Mouse (Mus musculus): ENCODE results near the gene Gnat1. TPM values are rescaled to one million over a fixed set of nuclear protein-coding genes. Genes with fewer than 3 reads are reported as not detected.

Gnat1 gene
- polyA plus RNA-seq, 1 experiment from 2014 or later, result 0.30 TPM

- Histone ChIP-seq H3K27me3 (replicated peaks; ENCODE audit: insufficient read depth, low read length) (no peaks in the 10 kb centered on the region), H3K36me3 (ENCODE audit: insufficient read depth, low read length) (peaks cover 7% of the 10 kb centered on the region; the same call in 1 of the 2 replicates), H3K4me2 (replicated peaks; ENCODE audit: low read depth, low read length) (no peak overlapping the region), H3K4me1 (ENCODE audit: insufficient read depth, low read depth, low read length) (peaks cover 68% of the 10 kb centered on the region), H3K27ac (ENCODE audit: low read length) (peak overlapping the region; percentile 87), H3K4me3 (ENCODE audit: low read depth, low read length) (no peak overlapping the region), H3K9me3 (ENCODE audit: low read length) (no peaks in the 10 kb centered on the region), H3K9ac (replicated peaks; ENCODE audit: low read depth) (no peak overlapping the region)
- DNase-seq (ENCODE audit: low spot score) (peak; percentile 71), ATAC-seq (peak; percentile 69)
- WGBS, result 38% methylated on average over 3 of the region's 3 CpGs
- TF ChIP-seq EP300 (IDR thresholded peaks at IDR 0.05), result peak; percentile 62; the same call in 1 of the 2 replicates
- no peak for TF ChIP-seq CTCF (IDR thresholded peaks at IDR 0.05)
Measured at GRCm38 (mm10) chr9:107702606-107703185, 23.2 kb upstream of the Gnat1 start.

GRCm38 (mm10) chr9:107701594-107701993 lies 22.1 kb upstream of the Gnat1 start:
- TF ChIP-seq EP300 (IDR thresholded peaks at IDR 0.05), result 0 out of 2 replicates have a peak, but pooled peaks have one; percentile 19
- no peak for TF ChIP-seq CTCF (IDR thresholded peaks at IDR 0.05)
- Histone ChIP-seq H3K27me3 (replicated peaks; ENCODE audit: insufficient read depth, low read length) (no peaks in the 10 kb centered on the region), H3K9ac (replicated peaks; ENCODE audit: low read depth) (no peak overlapping the region), H3K4me1 (ENCODE audit: insufficient read depth, low read depth, low read length) (peaks cover 69% of the 10 kb centered on the region), H3K36me3 (ENCODE audit: insufficient read depth, low read length) (peaks cover 7% of the 10 kb centered on the region; the same call in 1 of the 2 replicates), H3K9me3 (ENCODE audit: low read length) (no peaks in the 10 kb centered on the region), H3K27ac (ENCODE audit: low read length) (peak overlapping the region; percentile 87; the same call in 1 of the 2 replicates), H3K4me2 (replicated peaks; ENCODE audit: low read depth, low read length) (0 out of 2 replicates have a peak overlapping the region, but pooled peaks have one; percentile 12), H3K4me3 (ENCODE audit: low read depth, low read length) (no peak overlapping the region)
- DNase-seq (ENCODE audit: low spot score), result peak; percentile 88
- 8% methylated on average over 12 of the region's 12 CpGs for WGBS
- ATAC-seq, result peak; percentile 62

- H3K4me1 ChIP-seq (ENCODE audit: insufficient read depth, low read depth, low read length), result peaks cover 73% of the 10 kb centered on the region
Measured at GRCm38 (mm10) chr9:107700114-107700571, 20.6 kb upstream of the Gnat1 start.

GRCm38 (mm10) chr9:107699376-107699980 lies 20.0 kb upstream of the Gnat1 start:
- no peaks in the 10 kb centered on the region for H3K9me3 ChIP-seq (ENCODE audit: low read length)
- no peak for TF ChIP-seq EP300 (IDR thresholded peaks at IDR 0.05)
- peak; percentile 16; the same call in 1 of the 2 replicates for TF ChIP-seq CTCF (IDR thresholded peaks at IDR 0.05)
- H3K4me1 ChIP-seq (ENCODE audit: insufficient read depth, low read depth, low read length), result peaks cover 79% of the 10 kb centered on the region
- H3K9ac ChIP-seq (replicated peaks; ENCODE audit: low read depth), result 0 out of 2 replicates have a peak overlapping the region, but pooled peaks have one; percentile 6
- no peak for ATAC-seq
- H3K4me2 ChIP-seq (replicated peaks; ENCODE audit: low read depth, low read length), result 0 out of 2 replicates have a peak overlapping the region, but pooled peaks have one; percentile 6
- no peak overlapping the region for H3K4me3 ChIP-seq (ENCODE audit: low read depth, low read length)
- peak overlapping the region; percentile 87 for H3K27ac ChIP-seq (ENCODE audit: low read length)
- WGBS, result 13% methylated on average over 9 of the region's 9 CpGs
- no peaks in the 10 kb centered on the region for H3K27me3 ChIP-seq (replicated peaks; ENCODE audit: insufficient read depth, low read length)
- DNase-seq (ENCODE audit: low spot score), result no peak
- H3K36me3 ChIP-seq (ENCODE audit: insufficient read depth, low read length), result no peaks in the 10 kb centered on the region

More at GRCm38 (mm10) chr9:107700114-107700571, 20.6 kb upstream of the Gnat1 start:
- no peaks in the 10 kb centered on the region for H3K27me3 ChIP-seq (replicated peaks; ENCODE audit: insufficient read depth, low read length)
- 39% methylated on average over 6 of the region's 6 CpGs for WGBS
- no peak overlapping the region for H3K4me2 ChIP-seq (replicated peaks; ENCODE audit: low read depth, low read length)
- H3K4me3 ChIP-seq (ENCODE audit: low read depth, low read length), result no peak overlapping the region
- 0 out of 2 replicates have a peak, but pooled peaks cover 3% of the 10 kb centered on the region for H3K36me3 ChIP-seq (ENCODE audit: insufficient read depth, low read length)
- TF ChIP-seq EP300 (IDR thresholded peaks at IDR 0.05) (no peak), CTCF (IDR thresholded peaks at IDR 0.05) (no peak)
- ATAC-seq (no peak), DNase-seq (ENCODE audit: low spot score) (no peak)
- peak overlapping the region; percentile 87 for H3K27ac ChIP-seq (ENCODE audit: low read length)
- no peaks in the 10 kb centered on the region for H3K9me3 ChIP-seq (ENCODE audit: low read length)
- H3K9ac ChIP-seq (replicated peaks; ENCODE audit: low read depth), result no peak overlapping the region

- H3K4me3 ChIP-seq (ENCODE audit: low read depth, low read length), result no peak overlapping the region
- WGBS, result 9% methylated on average over 14 of the region's 14 CpGs
- peak; percentile 20; the same call in 1 of the 2 replicates for ATAC-seq
- H3K27ac ChIP-seq (ENCODE audit: low read length), result peak overlapping the region; percentile 87
- H3K9me3 ChIP-seq (ENCODE audit: low read length), result no peaks in the 10 kb centered on the region
- H3K4me2 ChIP-seq (replicated peaks; ENCODE audit: low read depth, low read length), result 0 out of 2 replicates have a peak overlapping the region, but pooled peaks have one; percentile 6
- H3K9ac ChIP-seq (replicated peaks; ENCODE audit: low read depth), result peak overlapping the region; percentile 6; the same call in 1 of the 2 replicates
- peaks cover 73% of the 10 kb centered on the region for H3K4me1 ChIP-seq (ENCODE audit: insufficient read depth, low read depth, low read length)
- H3K36me3 ChIP-seq (ENCODE audit: insufficient read depth, low read length), result no peaks in the 10 kb centered on the region
- TF ChIP-seq EP300 (IDR thresholded peaks at IDR 0.05), result peak; percentile 58; the same call in 1 of the 2 replicates
- TF ChIP-seq CTCF (IDR thresholded peaks at IDR 0.05), result peak; percentile 56
- peak; percentile 58 for DNase-seq (ENCODE audit: low spot score)
- H3K27me3 ChIP-seq (replicated peaks; ENCODE audit: insufficient read depth, low read length), result no peaks in the 10 kb centered on the region
Measured at GRCm38 (mm10) chr9:107698611-107699190, 19.2 kb upstream of the Gnat1 start.
